Mouse (Mus musculus): ENCODE measurements around the gene Tmem136.

The Tmem136 gene

GRCm38 (mm10) chr9:43108721-43109120 is 7.6 kb downstream of the Tmem136 start:
- no peak for DNase-seq (ENCODE audit: low read depth, low spot score)

GRCm38 (mm10) chr9:43108081-43108480 is 8.3 kb downstream of the Tmem136 start:
- no peak for DNase-seq (ENCODE audit: low read depth, low spot score)

GRCm38 (mm10) chr9:43107555-43107954 is 8.8 kb downstream of the Tmem136 start:
- DNase-seq (ENCODE audit: low read depth, low spot score): no peak

GRCm38 (mm10) chr9:43107187-43107517 is 9.2 kb downstream of the Tmem136 start, which contains the start of gene Arhgef12:
Gene Arhgef12, minus strand, starts transcription at chr9:43107239.
- DNase-seq (ENCODE audit: low read depth, low spot score): peak; percentile 94

- DNase-seq (ENCODE audit: low read depth, low spot score): peak; percentile 47
Measured at GRCm38 (mm10) chr9:43106426-43107186, 9.8 kb downstream of the Tmem136 start.

- peak; percentile 99 for DNase-seq (ENCODE audit: low read depth, low spot score)
Measured at GRCm38 (mm10) chr9:43105664-43106361, 10.6 kb downstream of the Tmem136 start.

- peak; percentile 60 for DNase-seq (ENCODE audit: low read depth, low spot score)
Measured at GRCm38 (mm10) chr9:43104873-43105663, 11.3 kb downstream of the Tmem136 start.

GRCm38 (mm10) chr9:43104526-43104872 is 11.9 kb downstream of the Tmem136 start:
- no peak for DNase-seq (ENCODE audit: low read depth, low spot score)

GRCm38 (mm10) chr9:43103675-43104299 is 12.6 kb downstream of the Tmem136 start:
- DNase-seq (ENCODE audit: low read depth, low spot score): peak; percentile 30

GRCm38 (mm10) chr9:43102931-43103330 is 13.4 kb downstream of the Tmem136 start:
- no peak for DNase-seq (ENCODE audit: low read depth, low spot score)

- peak; percentile 59 for DNase-seq (ENCODE audit: low read depth, low spot score)
Measured at GRCm38 (mm10) chr9:43101936-43102595, 14.3 kb downstream of the Tmem136 start.

GRCm38 (mm10) chr9:43098922-43099321 is 17.4 kb downstream of the Tmem136 start:
- DNase-seq (ENCODE audit: low read depth, low spot score): no peak

GRCm38 (mm10) chr9:43097801-43098557 is 18.4 kb downstream of the Tmem136 start:
- no peak for DNase-seq (ENCODE audit: low read depth, low spot score)

- no peak for DNase-seq (ENCODE audit: low read depth, low spot score)
Measured at GRCm38 (mm10) chr9:43096337-43096736, 20.0 kb downstream of the Tmem136 start.

GRCm38 (mm10) chr9:43094828-43095227 is 21.5 kb downstream of the Tmem136 start:
- DNase-seq (ENCODE audit: low read depth, low spot score): no peak

GRCm38 (mm10) chr9:43093803-43094202 is 22.6 kb downstream of the Tmem136 start:
- DNase-seq (ENCODE audit: low read depth, low spot score): peak; percentile 90

- DNase-seq (ENCODE audit: low read depth, low spot score): no peak
Measured at GRCm38 (mm10) chr9:43085686-43086285, 30.6 kb downstream of the Tmem136 start.

- DNase-seq (ENCODE audit: low read depth, low spot score): no peak
Measured at GRCm38 (mm10) chr9:43084496-43085362, 31.6 kb downstream of the Tmem136 start.

GRCm38 (mm10) chr9:43083441-43084055 is 32.8 kb downstream of the Tmem136 start:
- DNase-seq (ENCODE audit: low read depth, low spot score): peak; percentile 40
